12 mouse cellular contexts compared by ENCODE assay signal in the genomic region with DNA sequence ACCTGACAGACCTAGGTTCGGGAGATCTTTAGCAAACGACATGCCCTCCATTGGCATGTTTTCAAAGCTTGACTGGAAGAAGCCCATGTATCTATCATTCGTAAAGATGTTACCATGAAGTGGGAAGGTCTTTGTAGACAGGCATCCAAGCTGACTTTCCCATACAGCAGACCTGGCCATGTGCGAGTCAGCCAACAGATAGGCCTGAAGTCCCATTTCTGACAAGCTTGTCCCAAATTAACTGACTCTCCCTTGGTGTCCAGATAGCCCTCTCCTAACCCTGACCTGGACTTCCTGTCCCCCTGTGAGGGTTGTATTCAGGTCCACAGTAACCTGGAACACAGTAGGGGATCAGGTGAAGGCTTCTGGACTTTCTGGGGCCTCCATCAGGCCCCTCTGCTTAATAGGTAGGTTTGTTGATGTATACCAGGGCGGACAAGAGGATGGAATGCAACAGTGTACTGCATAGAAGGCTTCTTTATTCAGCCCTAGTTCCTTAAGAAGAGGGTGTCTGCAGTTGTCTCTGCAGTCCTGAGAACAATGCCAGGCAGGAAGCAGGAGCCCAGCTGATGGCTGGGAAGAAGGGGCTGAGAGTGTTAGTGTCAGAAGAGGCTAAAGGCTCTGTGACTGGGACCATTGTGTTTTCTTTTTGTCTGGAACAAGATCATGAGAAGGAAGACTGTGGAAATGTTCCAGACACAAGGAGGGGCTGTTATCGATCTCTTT. TPM values are rescaled to one million over a fixed set of nuclear protein-coding genes. Genes with fewer than 3 reads are reported as not detected.
DNase-seq lines count a peak whose midpoint lies in the region; ATAC-seq lines count a peak whose summit lies in the region.
"Had no signal": no experiment of that assay in that cellular context is flagged by ENCODE, and none has a peak within 500 bp of the region (broad histone marks: within the 10 kb centered on the region; RNA-seq: fewer than 3 reads in every experiment).

No protein-coding gene starts in this region.

- peaks cover 5% of the 10 kb centered on the region for H3K27me3 ChIP-seq in hindbrain, embryonic 10.5 days (ENCODE audit: insufficient read depth, poor library complexity, severe bottlenecking)
- H3K27me3 ChIP-seq in hindbrain, embryonic 12.5 days: no peaks in the 10 kb centered on the region
- peaks cover 3% of the 10 kb centered on the region for H3K27me3 ChIP-seq in midbrain, embryonic 12.5 days
- H3K27me3 ChIP-seq in midbrain, embryonic 15.5 days (replicated peaks): no peaks in the 10 kb centered on the region
- H3K27me3 ChIP-seq in hindbrain, embryonic 15.5 days: no peaks in the 10 kb centered on the region
- H3K27me3 ChIP-seq: CH12.LX had no signal

- no peak overlapping the region for H3K4me2 ChIP-seq in hindbrain, embryonic 12.5 days (replicated peaks)
- no peak overlapping the region for H3K4me2 ChIP-seq in midbrain, embryonic 12.5 days (replicated peaks)
- H3K4me2 ChIP-seq in midbrain, embryonic 15.5 days: no peak overlapping the region
- no peak overlapping the region for H3K4me2 ChIP-seq in hindbrain, embryonic 15.5 days

- peaks cover 82% of the 10 kb centered on the region for H3K4me1 ChIP-seq in hindbrain, embryonic 10.5 days (replicated peaks)
- peaks cover 56% of the 10 kb centered on the region for H3K4me1 ChIP-seq in hindbrain, embryonic 12.5 days
- H3K4me1 ChIP-seq in midbrain, embryonic 12.5 days: peaks cover 70% of the 10 kb centered on the region
- peaks cover 55% of the 10 kb centered on the region for H3K4me1 ChIP-seq in midbrain, embryonic 15.5 days
- peaks cover 76% of the 10 kb centered on the region for H3K4me1 ChIP-seq in hindbrain, embryonic 15.5 days (replicated peaks)

- no peaks in the 10 kb centered on the region for H3K9me3 ChIP-seq in hindbrain, embryonic 10.5 days
- no peaks in the 10 kb centered on the region for H3K9me3 ChIP-seq in hindbrain, embryonic 12.5 days (replicated peaks)
- H3K9me3 ChIP-seq in midbrain, embryonic 12.5 days: no peaks in the 10 kb centered on the region
- H3K9me3 ChIP-seq in midbrain, embryonic 15.5 days: no peaks in the 10 kb centered on the region
- no peaks in the 10 kb centered on the region for H3K9me3 ChIP-seq in hindbrain, embryonic 15.5 days

- H3K27ac ChIP-seq in hindbrain, embryonic 10.5 days: peak overlapping the region; percentile 78
- H3K27ac ChIP-seq in hindbrain, embryonic 12.5 days: no peak overlapping the region
- H3K27ac ChIP-seq in midbrain, embryonic 12.5 days (replicated peaks): 0 out of 2 replicates have a peak overlapping the region, but pooled peaks have one; percentile 10
- no peak overlapping the region for H3K27ac ChIP-seq in midbrain, embryonic 15.5 days
- peak overlapping the region; percentile 38; the same call in 1 of the 2 replicates for H3K27ac ChIP-seq in hindbrain, embryonic 15.5 days (replicated peaks)

- DNase-seq in hindbrain, embryonic 10.5 days (ENCODE audit: low spot score): no peak
- no peak for DNase-seq in retina, embryonic 14.5 days (ENCODE audit: low spot score)
- DNase-seq in thymus, postnatal 10 days (ENCODE audit: low spot score in 2 of 2): no peak
- no peak for DNase-seq in adrenal gland, postnatal 36 days
- DNase-seq: gastrocnemius, postnatal 10 days; thymus, postnatal 14 days had no signal

- WGBS in hindbrain, embryonic 10.5 days: 76% methylated on average over 6 of the region's 6 CpGs
- 79% methylated on average over 6 of the region's 6 CpGs for WGBS in hindbrain, embryonic 12.5 days
- WGBS in midbrain, embryonic 12.5 days: 77% methylated on average over 6 of the region's 6 CpGs
- WGBS in midbrain, embryonic 15.5 days: 84% methylated on average over 6 of the region's 6 CpGs
- WGBS in hindbrain, embryonic 15.5 days: 78% methylated on average over 6 of the region's 6 CpGs

- no peak for ATAC-seq in hindbrain, embryonic 12.5 days (ENCODE audit: low FRiP score)
- no peak for ATAC-seq in midbrain, embryonic 12.5 days (ENCODE audit: low FRiP score, low read depth)
- ATAC-seq in midbrain, embryonic 15.5 days (replicated peaks): no peak
- ATAC-seq in hindbrain, embryonic 15.5 days (ENCODE audit: low FRiP score, low read depth): no peak
- ATAC-seq: activated CD4-positive, CD25-positive, alpha-beta regulatory T cell, adult 4 months had no signal

- no peak overlapping the region for H3K4me3 ChIP-seq in hindbrain, embryonic 10.5 days
- no peak overlapping the region for H3K4me3 ChIP-seq in hindbrain, embryonic 12.5 days
- no peak overlapping the region for H3K4me3 ChIP-seq in midbrain, embryonic 12.5 days
- H3K4me3 ChIP-seq in midbrain, embryonic 15.5 days: no peak overlapping the region
- no peak overlapping the region for H3K4me3 ChIP-seq in hindbrain, embryonic 15.5 days

- H3K36me3 ChIP-seq in hindbrain, embryonic 10.5 days: no peaks in the 10 kb centered on the region
- H3K36me3 ChIP-seq in hindbrain, embryonic 12.5 days: no peaks in the 10 kb centered on the region
- H3K36me3 ChIP-seq in midbrain, embryonic 12.5 days: no peaks in the 10 kb centered on the region
- no peaks in the 10 kb centered on the region for H3K36me3 ChIP-seq in midbrain, embryonic 15.5 days (replicated peaks)
- no peaks in the 10 kb centered on the region for H3K36me3 ChIP-seq in hindbrain, embryonic 15.5 days

- no peak overlapping the region for H3K9ac ChIP-seq in hindbrain, embryonic 12.5 days
- H3K9ac ChIP-seq in midbrain, embryonic 12.5 days (replicated peaks): no peak overlapping the region
- H3K9ac ChIP-seq in midbrain, embryonic 15.5 days: no peak overlapping the region
- no peak overlapping the region for H3K9ac ChIP-seq in hindbrain, embryonic 15.5 days

RNA-seq across cellular contexts. Expression of gene Bag3, which starts 9.2 kb away (rescaled TPM):
- polyA plus RNA-seq in hindbrain, embryonic 10.5 days (2016; fragmentation: Nextera tagmentation; extraction: Ambion mirVana): 7.2 and 7.8 TPM in 2 replicates
- polyA plus RNA-seq in hindbrain, embryonic 12.5 days (2016; fragmentation: Nextera tagmentation; extraction: Ambion mirVana): 5.6 and 6.4 TPM in 2 replicates
- polyA plus RNA-seq in midbrain, embryonic 12.5 days (2016; fragmentation: Nextera tagmentation; extraction: Ambion mirVana): 3.9 and 4.6 TPM in 2 replicates
- polyA plus RNA-seq in midbrain, embryonic 15.5 days (2015; fragmentation: Nextera tagmentation; extraction: Ambion mirVana): 2.0 and 2.5 TPM in 2 replicates
- 2.6 and 3.9 TPM in 2 replicates for polyA plus RNA-seq in hindbrain, embryonic 15.5 days (2015; fragmentation: Nextera tagmentation; extraction: Ambion mirVana)
- 100 to 1,000 TPM; 193 to 336 TPM for total RNA-seq in adrenal gland, postnatal 36 days (2021)

Comparison
In these comparisons a context has a peak if more than half of its experiments do, and no peak if none do; other contexts are left out.
1. H3K27ac ChIP-seq: peak in hindbrain, embryonic 10.5 days (single experiment), midbrain, embryonic 12.5 days (single experiment) and hindbrain, embryonic 15.5 days (single experiment); none in hindbrain, embryonic 12.5 days (single experiment) and midbrain, embryonic 15.5 days (single experiment).